Mouse (Mus musculus): ENCODE data around the gene Bace2.

The Bace2 gene

DNA sequence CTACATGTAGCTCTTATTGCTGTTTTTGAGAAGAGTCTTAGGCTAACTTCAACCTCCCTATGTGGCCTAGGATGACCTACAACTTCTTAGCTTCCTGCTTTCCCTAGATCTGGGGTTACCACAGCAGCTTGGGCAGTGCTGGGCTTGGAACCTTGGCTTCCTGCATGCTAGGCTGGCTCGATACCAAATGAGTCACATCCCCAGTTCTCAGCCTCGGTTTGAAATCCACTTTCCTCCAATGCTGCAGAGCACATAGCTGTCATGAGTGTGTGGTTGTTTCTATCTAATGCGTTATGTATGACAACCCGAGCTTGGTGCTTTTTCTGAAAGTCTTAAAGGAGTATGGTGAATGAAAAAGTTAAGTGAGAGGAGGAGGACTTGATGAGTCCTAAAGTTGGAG is 74.8 kb downstream of the Bace2 start:
- peak; percentile 35; the same call in 1 of the 2 replicates for TF ChIP-seq GATA4 (IDR thresholded peaks at IDR 0.05; ENCODE audit: insufficient replicate concordance, low read length)

DNA sequence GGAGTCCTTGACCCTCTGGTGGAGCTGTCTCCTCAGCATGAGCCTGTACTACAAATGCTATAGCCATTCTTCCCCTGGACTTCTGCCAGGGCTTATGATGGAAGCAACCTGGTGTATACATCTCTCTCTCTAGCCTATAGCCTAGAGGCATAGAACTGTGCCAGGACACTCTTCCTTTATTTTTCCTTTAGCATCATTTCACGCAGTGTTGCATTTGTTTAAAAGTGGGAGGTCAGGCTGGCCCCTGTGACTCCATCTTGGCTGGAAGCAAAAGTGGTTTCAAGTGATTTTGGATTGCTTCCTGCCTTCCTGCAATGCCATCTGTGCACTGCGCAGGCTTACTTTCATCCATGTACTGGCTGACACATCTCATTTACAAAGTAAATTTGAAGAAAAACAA is 77.7 kb downstream of the Bace2 start:
- no peak for TF ChIP-seq GATA4 (IDR thresholded peaks at IDR 0.05; ENCODE audit: insufficient replicate concordance, low read length)

DNA sequence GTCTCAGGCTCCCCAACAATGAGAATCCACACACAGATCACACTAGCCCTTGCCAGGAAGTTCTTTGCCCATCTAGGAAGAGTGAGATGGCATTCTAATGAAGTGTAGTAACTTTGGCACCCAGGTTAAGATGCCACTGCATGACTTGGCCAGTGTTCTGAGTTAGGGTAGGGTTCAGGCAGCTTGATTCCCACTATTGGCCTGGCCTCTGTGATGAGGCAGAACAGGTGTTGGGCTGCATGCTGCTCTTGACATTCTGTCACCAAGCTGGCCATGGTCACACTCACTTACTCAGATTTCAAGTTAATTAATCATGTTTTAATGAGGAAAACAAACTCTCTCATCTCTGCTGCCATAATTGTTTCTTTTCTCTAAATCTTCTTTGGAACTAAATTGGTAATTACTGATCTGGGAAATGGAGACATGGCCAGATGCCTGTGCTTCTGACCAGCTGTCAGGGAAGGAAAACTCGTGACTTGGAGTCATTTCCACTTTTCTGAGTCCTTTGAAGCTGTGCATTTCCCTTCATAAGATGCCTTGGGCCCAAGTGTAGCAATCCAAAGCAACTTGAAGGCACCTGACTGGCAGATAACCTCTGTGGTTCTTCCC is 81.0 kb downstream of the Bace2 start:
- TF ChIP-seq GATA4 (IDR thresholded peaks at IDR 0.05; ENCODE audit: insufficient replicate concordance, low read length): no peak

DNA sequence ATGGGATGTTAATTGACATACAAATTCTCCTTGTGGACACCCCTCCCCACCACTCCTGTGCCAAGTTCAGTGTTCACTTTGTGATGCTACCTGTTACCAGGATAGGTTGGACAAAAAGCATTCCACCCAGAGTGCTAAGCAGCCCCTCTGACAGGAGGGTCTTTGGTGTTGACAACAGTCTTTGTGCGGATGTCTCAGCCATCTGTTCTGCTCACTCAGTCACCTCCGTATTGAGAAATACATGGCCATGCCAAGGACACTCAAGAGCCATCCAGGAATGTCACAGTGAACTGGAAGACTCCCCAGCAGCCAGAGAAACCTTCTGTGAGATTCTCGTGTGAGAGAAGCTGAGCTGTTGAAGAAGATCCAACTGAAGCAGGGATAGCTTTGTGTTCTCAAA is 81.6 kb downstream of the Bace2 start:
- TF ChIP-seq GATA4 (IDR thresholded peaks at IDR 0.05; ENCODE audit: insufficient replicate concordance, low read length): no peak

DNA sequence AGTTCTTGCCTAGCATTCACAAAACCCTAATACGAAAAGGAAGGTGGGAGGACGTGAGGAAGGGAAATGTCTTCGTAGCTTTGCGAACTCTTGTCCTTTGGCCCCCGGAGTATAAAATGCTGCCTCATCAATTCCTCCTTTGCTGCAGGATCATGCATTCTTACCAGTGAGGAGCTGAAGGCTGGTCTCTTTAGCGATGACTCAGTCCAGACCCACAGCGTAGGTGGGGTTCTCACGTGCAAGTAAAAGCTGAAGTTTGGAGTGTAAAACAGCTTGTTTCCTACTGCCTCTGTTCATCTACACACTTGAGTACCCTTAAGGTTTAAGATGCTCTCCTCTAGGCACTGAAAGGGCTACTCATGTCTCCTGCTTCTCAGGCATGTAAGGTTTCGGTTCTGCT is 85.4 kb downstream of the Bace2 start:
- TF ChIP-seq GATA4 (IDR thresholded peaks at IDR 0.05; ENCODE audit: insufficient replicate concordance, low read length): no peak

DNA sequence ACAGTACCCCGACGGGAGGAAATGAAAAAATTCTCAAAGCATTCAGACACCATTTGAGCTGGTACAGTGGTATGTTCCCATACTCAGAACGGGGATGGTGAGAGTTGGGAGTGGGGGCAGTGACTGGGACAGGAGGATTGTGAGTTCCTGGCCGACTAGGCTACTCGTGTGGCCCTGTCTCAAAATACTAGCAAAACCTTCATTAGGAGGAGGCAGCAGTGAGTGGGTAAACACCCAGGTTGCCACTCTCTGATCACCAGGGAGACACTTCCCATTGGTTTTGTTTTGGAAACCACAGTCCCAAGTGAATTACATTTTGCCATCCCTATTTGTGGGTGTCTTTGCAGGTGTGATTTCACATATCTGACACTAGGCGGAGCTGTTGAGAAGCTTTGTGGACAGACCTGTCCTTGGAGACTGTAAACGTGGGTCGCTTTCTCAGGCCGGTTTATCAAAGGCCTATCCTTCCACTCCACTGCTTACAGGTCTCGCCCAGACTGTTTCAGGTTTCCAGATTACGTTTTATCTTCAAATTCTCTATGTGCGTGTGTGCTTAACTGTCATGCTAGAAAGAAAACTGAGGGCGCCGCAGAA is 87.2 kb downstream of the Bace2 start:
- no peak for TF ChIP-seq GATA4 (IDR thresholded peaks at IDR 0.05; ENCODE audit: insufficient replicate concordance, low read length)

DNA sequence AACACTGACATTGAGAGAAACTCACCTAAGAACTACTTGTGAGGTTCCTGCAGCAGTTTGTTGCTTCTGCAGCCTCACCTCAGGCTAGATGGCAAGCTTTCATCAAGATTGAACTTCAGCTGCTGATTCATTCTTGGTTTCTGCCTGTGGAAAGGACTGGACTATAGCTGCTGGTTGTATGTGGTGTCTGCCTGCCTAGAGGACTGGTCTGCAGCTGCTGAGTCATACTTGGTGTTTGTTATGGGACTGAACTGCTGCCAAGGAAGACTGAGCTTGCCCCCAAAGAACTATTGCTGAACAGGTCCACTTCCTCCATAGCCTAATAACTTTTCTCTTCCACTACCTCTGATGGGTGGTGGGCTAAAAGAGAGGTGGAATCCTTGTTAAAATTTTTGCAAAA is 90.8 kb downstream of the Bace2 start:
- TF ChIP-seq GATA4 (IDR thresholded peaks at IDR 0.05; ENCODE audit: insufficient replicate concordance, low read length): no peak

DNA sequence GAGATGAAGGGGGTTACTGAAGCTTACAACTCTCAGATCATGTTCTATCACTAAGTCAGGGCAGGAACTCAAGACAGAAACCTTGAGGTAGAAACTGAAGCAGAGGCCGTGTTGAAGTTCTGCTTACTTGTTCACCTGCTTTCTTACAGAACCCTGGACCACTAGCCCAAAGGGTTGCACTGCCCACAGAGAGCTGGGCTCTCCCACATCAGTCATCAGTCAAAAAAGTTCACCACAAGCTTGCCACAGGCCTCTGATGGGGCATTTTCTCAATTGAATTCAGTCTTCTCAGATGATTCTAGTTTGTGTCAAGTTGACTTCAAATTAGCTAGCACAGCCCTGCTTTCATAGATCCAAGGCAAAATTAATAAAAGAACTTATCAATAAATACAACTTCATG is 103.3 kb downstream of the Bace2 start:
- no peak for TF ChIP-seq GATA4 (IDR thresholded peaks at IDR 0.05; ENCODE audit: insufficient replicate concordance, low read length)

DNA sequence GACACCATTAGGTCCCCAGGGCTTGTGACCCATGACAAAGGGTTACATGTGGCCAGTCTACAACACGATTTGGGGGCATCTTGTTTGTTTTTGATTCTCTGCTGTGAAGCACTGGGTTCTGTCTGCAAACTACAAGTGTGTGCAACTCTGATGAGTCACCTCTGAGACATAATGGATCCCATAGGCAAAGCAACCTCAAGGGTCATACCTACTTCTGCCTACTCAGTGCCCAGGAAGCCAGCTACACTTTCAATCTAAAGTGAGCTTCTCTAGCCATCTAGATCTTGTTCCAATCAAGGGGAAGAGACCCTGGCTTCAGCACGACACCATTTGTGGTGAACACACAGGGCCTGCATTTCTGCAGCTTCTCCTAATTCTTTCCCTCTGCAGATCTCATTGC is 104.7 kb downstream of the Bace2 start:
- TF ChIP-seq GATA4 (IDR thresholded peaks at IDR 0.05; ENCODE audit: insufficient replicate concordance, low read length): no peak

DNA sequence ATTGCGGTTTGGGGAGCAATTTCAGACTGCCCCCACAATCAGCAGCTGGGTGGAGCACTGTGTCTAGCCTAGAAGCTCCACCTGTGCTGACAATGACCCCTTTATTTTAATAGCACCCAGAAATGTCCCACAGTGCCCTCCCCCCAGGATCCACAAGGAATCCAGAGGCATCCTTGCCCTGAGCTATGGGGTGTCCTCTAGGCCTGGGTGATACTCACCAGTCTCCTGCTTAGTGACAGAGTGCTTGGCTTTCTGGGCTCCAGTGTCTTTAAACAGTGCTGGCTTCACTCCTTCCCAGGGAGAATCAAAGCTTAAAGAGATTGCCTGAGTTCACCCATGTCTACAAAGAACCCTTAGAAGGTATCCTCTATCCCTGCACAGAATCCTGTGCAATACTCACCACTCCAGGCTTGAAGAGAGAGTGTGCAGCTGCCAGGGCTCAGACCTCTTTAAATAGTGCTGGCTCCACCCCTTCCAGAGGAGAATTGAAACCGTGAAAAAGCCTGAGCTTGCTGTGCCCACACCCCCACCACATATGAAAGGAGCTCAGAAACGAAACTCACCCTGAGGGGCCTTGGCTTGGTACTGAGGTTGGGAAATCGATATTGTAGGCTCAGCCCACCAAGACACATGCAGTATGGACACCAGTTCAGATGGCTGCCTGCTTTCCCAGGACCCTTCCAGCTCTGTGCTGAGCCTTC is 106.1 kb downstream of the Bace2 start, which contains the start of gene Mx1:
TSS of gene Mx1 (minus strand) at position 427 of the 701 bp plus-strand sequence.
- TF ChIP-seq GATA4 (IDR thresholded peaks at IDR 0.05; ENCODE audit: insufficient replicate concordance, low read length): no peak

DNA sequence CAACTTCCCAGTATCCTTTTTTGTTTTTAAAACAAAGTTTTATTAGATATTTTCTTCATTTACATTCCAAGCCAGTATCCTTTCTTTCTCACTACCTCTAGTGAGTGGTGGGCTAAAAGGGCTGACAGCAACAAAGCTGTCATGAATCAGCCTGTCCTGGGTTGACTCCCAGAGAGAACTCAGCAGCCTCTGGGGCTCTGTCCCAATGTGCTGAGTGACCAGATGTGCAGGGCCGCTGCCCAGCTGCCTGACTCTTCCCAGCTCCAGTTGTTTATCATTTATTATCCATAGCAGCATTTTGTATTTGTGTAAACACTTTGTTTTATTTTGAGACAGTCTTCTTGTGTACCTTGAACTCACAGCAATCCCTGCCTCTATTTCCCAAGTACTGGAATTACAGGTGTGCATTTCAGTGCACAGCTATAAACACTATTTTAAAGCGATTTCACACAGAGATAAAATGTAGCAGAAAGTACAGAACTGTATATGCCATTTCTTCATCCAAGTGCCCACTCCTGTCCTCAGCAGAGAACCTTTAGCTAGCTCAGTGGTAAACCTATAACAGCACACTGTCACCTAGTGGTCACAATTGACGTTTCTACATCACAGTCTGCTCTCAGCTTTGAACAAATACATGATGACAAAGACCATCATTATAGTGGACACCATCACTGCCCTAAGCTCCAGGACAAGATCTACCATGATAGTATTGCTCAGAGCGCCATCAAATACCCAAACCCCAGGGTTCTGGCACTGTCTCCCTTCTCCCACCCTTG is 109.8 kb downstream of the Bace2 start:
- no peak for TF ChIP-seq GATA4 (IDR thresholded peaks at IDR 0.05; ENCODE audit: insufficient replicate concordance, low read length)

DNA sequence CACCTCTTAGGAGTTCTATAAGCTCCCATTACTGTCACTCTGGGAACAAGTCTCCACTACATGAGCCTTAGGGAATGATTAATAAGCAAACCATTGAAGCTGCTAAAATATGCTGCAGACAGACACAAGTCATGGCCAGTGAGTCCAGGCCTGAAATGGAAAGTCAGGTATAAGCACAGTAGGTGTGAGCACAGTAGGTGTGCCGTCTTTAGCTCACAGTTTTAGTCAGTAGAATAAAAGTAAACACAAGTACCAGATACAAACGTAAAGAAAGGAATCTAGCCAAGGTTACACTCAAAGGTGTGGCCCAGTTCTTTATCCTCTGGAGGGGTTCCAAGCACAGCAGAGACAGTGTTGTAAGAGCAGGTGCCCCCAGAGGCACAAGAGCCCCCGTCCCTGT is 110.9 kb downstream of the Bace2 start:
- no peak for TF ChIP-seq GATA4 (IDR thresholded peaks at IDR 0.05; ENCODE audit: insufficient replicate concordance, low read length)

DNA sequence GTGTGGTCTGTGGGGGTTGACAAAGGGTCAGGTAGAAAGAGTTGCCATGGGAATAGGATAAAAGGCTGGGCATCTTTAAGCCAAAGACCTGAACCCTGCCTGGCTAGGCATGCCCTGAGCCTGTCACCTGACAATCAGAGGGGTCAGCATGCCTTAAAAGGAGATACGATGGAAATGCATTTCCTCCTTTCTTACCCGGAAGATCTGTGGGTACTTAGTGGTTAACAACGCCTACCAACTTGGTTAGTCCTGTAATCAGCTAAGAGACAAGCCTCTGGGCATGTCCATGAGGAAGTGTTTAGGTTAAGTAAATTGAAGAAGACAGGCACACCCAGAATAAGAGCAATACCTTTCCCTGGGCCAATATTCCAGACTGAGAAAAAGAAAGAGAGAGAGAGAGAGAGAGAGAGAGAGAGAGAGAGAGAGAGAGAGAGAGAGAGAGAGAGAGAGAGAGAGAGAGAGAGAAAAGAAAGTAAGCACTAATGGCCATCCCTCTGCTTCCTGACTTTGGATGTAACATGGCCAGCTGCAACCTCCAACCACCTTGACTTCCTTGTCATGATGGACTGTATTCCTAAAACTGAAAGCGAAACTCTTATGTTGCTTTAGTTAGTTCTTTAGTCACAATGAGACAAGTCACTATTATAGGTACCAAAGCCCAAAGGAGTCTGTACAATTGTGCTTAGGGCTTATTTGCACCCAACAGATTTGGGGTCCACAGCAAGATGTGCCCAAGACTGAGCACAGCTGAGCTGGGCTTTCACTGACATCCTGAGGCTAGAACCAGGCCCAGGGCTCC is 111.7 kb downstream of the Bace2 start:
- no peak for TF ChIP-seq GATA4 (IDR thresholded peaks at IDR 0.05; ENCODE audit: insufficient replicate concordance, low read length)

DNA sequence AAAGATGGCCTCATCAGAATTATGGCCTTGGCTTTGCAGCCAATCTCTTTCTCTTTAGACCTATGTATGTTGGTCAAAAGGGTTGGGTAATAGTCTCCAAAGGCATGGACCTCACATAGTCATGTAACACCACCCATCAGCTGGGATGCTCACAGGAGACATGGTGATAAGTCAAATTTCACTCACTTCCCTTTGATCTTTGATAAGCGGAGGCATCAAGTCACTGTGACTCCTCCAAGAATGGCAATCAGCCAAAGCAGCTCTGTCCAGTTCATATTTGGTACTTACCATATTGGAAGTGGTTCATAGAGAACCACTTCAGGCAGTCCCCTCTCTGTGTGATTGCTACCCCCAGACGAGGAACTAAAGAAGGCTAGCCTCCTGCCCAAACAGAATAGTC is 118.1 kb downstream of the Bace2 start:
- no peak for TF ChIP-seq GATA4 (IDR thresholded peaks at IDR 0.05; ENCODE audit: insufficient replicate concordance, low read length)

DNA sequence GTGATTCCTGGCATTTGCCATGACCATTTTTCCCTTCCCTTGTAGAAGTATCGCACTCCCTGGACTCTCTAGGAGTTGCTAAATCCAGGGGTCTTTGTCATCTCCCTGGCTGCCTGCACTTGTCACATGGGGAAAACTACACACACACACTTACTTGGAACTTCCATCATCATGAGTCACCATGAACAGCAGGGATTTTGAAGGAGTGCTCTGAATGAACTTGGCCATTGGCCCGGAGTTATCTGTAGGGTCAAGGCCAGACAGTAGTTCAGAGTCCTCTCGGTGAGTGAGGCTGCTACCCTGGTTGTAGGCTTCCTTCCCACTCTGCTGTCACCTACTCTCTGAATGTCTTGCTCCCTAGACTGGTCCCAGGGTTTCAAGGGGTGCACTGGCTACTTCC is 119.0 kb downstream of the Bace2 start:
- TF ChIP-seq GATA4 (IDR thresholded peaks at IDR 0.05; ENCODE audit: insufficient replicate concordance, low read length): peak; percentile 91; the same call in 1 of the 2 replicates

Measured in liver, adult (tissue).